Mouse (Mus musculus): ENCODE results near the gene Ypel5. TPM values are rescaled to one million over a fixed set of nuclear protein-coding genes. Genes with fewer than 3 reads are reported as not detected.

The Ypel5 gene
- polyA plus RNA-seq, 1 experiment = 19.7 TPM

DNA sequence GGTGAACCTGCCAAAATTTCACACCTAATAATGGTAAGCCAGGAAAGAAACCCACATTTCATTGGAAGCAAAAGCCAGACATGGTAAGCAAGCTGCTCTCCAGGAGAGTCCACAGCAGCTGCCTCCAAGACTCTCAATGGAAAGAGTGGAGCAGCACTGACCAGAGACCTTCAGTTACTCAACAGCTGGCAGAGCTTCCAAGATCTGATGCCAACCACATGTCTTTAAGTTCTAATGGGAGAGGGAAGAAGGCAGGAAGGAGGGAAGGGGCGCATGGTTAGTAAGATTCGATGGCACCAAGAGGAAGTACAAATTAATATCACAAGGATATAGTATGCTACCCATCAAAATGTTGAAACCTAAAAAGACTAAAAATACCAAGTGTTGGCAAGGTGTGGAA, 31.9 kb downstream of the Ypel5 start:
- H3K4me3 ChIP-seq (replicated peaks; ENCODE audit: extremely low read depth, low read depth, low read length) = no peak overlapping the region
- no peaks in the 10 kb centered on the region for H3K4me1 ChIP-seq (ENCODE audit: control insufficient read depth, insufficient read depth, low read length)
- 93% methylated on average over 2 of the region's 2 CpGs for WGBS
- TF ChIP-seq POLR2A (IDR thresholded peaks at IDR 0.05; ENCODE audit: borderline replicate concordance, extremely low read depth, low read depth, low read length) (no peak), CTCF (IDR thresholded peaks at IDR 0.05; ENCODE audit: insufficient read depth, low read length) (no peak)
- no peak for DNase-seq

DNA sequence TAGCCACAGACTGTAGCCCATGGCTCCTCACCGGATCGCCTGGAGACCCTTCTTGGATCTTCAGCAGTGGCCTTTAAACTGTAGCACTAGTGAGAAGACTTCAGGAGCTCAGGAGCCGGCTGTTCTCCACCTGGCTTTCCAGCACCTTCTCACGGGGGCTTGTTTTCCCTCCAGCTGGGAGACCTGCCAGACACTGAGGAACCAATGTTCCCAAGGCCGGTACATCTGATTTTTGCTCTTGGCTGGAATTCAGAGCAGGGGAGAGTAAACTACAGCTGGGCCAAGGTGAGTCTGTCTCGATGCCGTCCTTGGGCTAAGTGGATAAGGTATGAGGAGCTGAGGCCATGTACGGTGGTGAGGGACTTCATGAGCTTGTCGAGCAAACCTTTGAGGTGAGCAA, 42.7 kb downstream of the Ypel5 start:
- WGBS = 81% methylated on average over 9 of the region's 9 CpGs

DNA sequence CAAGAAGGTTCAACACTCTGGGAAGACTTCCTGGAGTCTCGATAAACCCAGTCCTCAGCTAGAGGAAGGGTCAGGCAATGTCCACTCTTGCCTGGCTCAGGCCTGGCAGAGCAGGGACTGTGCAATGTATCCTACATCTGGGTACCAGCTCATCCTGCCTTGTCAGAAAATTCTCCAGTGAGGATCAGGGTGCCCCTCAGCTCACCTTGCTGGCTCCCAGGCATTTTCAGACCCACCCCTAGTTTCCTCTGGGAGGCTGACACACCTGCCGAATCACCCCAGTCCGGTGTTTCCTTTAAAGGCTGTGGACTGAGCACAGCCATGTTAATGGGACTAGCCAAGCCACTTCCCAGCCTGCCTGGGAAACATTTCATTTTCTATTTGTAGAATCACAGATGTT, 43.9 kb downstream of the Ypel5 start:
- TF ChIP-seq CTCF (IDR thresholded peaks at IDR 0.05; ENCODE audit: insufficient read depth, low read length) (no peak), POLR2A (IDR thresholded peaks at IDR 0.05; ENCODE audit: borderline replicate concordance, extremely low read depth, low read depth, low read length) (no peak)
- Histone ChIP-seq H3K4me3 (replicated peaks; ENCODE audit: extremely low read depth, low read depth, low read length) (no peak overlapping the region), H3K4me1 (ENCODE audit: control insufficient read depth, insufficient read depth, low read length) (no peaks in the 10 kb centered on the region)
- whole genome bisulfite sequencing = 64% methylated on average over 3 of the region's 3 CpGs
- DNase-seq = no peak

More for the DNA sequence above, 42.7 kb downstream of the Ypel5 start:
- Histone ChIP-seq H3K4me3 (replicated peaks; ENCODE audit: extremely low read depth, low read depth, low read length) (no peak overlapping the region), H3K4me1 (ENCODE audit: control insufficient read depth, insufficient read depth, low read length) (no peaks in the 10 kb centered on the region)
- DNase-seq = no peak
- no peak for TF ChIP-seq POLR2A (IDR thresholded peaks at IDR 0.05; ENCODE audit: borderline replicate concordance, extremely low read depth, low read depth, low read length)
- no peak for TF ChIP-seq CTCF (IDR thresholded peaks at IDR 0.05; ENCODE audit: insufficient read depth, low read length)

DNA sequence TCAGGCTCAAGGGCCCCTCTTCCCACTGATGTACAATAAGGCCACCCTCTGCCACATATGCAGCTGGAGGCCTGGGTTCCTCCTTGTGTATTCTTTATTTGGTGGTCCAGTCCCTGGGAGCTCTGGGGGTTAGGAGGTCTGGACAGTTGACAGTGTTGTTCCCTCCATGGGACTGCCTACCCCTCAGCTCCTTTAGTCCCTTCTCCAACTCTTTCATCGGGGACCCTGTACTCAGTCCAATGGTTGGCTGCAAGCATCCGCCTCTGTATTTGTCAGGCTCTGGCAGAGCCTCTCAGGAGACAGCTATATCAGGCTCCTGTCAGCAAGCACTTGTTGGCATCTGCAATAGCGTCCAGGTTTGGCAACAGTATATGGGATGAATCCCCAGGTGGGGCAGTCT, 44.8 kb downstream of the Ypel5 start:
- TF ChIP-seq CTCF (IDR thresholded peaks at IDR 0.05; ENCODE audit: insufficient read depth, low read length) = no peak
- TF ChIP-seq POLR2A (IDR thresholded peaks at IDR 0.05; ENCODE audit: borderline replicate concordance, extremely low read depth, low read depth, low read length) = no peak
- no peak for DNase-seq
- Histone ChIP-seq H3K4me3 (replicated peaks; ENCODE audit: extremely low read depth, low read depth, low read length) (no peak overlapping the region), H3K4me1 (ENCODE audit: control insufficient read depth, insufficient read depth, low read length) (no peaks in the 10 kb centered on the region)
- 77% methylated on average over 3 of the region's 3 CpGs for WGBS

DNA sequence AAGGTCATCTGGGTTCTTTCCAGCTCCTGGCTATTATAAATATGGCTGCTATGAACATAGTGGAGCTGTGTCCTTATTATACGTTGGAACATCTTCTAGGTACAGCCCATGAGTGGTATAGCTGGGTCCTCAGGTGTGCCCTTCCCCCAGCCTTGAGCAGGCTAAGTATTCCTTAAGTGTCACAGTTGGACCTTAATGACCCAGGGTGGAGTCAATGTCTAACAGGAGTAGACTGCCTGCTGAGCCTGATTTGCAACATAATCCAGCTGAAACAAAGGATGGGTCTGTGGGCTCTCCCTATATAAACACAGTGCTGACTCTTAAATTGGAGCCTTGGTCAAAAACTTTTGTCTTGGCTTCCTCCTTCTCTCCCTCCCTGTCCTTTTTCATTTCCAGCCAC, 45.6 kb downstream of the Ypel5 start:
- 73% methylated on average over 1 of the region's 1 CpGs for WGBS
- no peaks in the 10 kb centered on the region for H3K4me1 ChIP-seq (ENCODE audit: control insufficient read depth, insufficient read depth, low read length)
- DNase-seq = no peak
- TF ChIP-seq CTCF (IDR thresholded peaks at IDR 0.05; ENCODE audit: insufficient read depth, low read length) (no peak), POLR2A (IDR thresholded peaks at IDR 0.05; ENCODE audit: borderline replicate concordance, extremely low read depth, low read depth, low read length) (no peak)
- H3K4me3 ChIP-seq (replicated peaks; ENCODE audit: extremely low read depth, low read depth, low read length) = no peak overlapping the region

DNA sequence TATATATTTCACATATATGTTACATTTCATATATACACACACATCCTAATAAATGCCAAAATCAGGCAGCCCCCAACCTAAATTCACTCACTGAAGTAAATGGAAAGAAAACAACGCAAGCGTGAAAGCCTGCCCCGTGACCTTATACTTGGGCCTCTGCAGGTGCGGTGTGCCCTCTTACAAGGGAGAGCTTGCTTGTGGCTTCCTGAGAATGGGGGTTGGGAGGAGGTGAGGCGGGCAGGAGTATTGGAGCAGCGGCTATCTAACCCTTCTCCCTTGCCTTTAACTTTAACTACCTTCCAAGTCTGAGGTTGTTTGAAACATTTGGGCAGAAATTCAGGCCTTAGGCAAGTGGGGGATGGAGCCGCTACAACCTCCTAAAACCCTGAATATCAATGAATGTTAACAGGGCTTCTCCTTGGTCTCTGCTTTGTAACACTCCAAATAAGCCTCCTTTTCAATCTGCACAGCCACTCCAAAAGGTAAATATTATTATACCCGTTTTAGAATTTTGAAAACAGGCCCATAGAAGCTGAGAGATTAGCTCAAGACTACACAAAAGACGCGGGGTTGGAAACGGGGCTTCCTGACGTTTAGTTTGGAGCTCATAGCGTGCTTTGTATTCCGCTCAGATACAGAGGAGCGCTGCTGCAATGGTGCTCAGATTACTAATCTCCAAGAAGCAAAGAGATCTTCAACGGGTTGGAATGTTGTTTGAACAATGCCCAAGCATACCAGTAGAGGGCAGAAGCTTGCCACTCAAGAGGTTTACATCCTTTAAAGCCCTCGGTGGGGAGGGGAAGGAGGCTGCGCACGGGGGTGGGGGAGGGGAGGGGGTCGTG, 53.5 kb downstream of the Ypel5 start:
- peak; percentile 48 for TF ChIP-seq CTCF (IDR thresholded peaks at IDR 0.05; ENCODE audit: insufficient read depth, low read length)
- TF ChIP-seq POLR2A (IDR thresholded peaks at IDR 0.05; ENCODE audit: borderline replicate concordance, extremely low read depth, low read depth, low read length) = no peak
- WGBS = 23% methylated on average over 20 of the region's 20 CpGs
- Histone ChIP-seq H3K4me1 (ENCODE audit: control insufficient read depth, insufficient read depth, low read length) (no peaks in the 10 kb centered on the region), H3K4me3 (replicated peaks; ENCODE audit: extremely low read depth, low read depth, low read length) (no peak overlapping the region)
- DNase-seq = peak; percentile 42

DNA sequence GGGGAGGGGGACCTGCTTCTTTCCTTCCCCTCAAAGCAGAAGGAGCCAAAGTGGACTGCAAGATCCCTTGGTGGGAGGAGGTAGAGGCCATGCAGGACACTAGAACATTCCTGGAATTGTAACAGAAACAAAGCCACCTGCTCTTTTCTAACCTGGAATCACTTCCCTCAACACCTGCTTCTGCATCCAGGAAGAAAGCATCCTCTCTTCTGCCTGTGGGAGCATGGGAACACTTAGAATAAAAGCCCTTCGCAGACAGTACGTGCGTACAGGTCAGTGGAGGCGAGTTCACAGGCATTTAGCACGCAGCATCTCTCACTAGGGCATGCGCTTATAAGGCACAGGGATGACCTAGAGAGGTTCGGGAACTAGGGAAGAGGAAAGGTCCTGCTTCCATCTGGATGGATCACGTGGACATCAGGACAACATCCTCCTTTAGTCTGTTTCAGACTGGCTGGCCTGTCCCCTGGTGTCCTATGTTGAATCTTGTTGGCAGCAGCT, 54.2 kb downstream of the Ypel5 start:
- Histone ChIP-seq H3K4me3 (replicated peaks; ENCODE audit: extremely low read depth, low read depth, low read length) (no peak overlapping the region), H3K4me1 (ENCODE audit: control insufficient read depth, insufficient read depth, low read length) (no peaks in the 10 kb centered on the region)
- no peak for DNase-seq
- TF ChIP-seq CTCF (IDR thresholded peaks at IDR 0.05; ENCODE audit: insufficient read depth, low read length) (no peak), POLR2A (IDR thresholded peaks at IDR 0.05; ENCODE audit: borderline replicate concordance, extremely low read depth, low read depth, low read length) (no peak)
- 61% methylated on average over 8 of the region's 8 CpGs for WGBS

DNA sequence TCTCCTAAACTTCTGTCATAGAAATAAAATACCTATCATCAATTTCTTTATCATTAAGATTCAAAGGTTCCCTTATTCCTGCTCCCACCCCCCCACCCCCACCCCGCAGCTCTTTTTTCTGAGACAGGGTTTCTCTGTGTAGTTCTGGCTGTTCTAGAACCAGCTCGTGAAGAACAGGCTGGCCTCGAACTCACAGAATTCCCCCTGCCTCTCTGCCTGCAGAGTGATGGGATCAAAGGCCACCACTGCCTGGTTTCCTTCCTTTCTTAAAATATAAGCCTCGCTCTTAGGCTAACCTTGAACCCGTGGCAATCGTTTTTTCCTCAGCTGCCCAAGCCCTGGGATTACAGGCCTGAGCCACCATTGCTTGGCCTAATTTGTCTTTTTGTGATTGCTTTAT, 55.3 kb downstream of the Ypel5 start:
- 79% methylated on average over 6 of the region's 6 CpGs for WGBS
- H3K4me1 ChIP-seq (ENCODE audit: control insufficient read depth, insufficient read depth, low read length) = no peaks in the 10 kb centered on the region
- TF ChIP-seq POLR2A (IDR thresholded peaks at IDR 0.05; ENCODE audit: borderline replicate concordance, extremely low read depth, low read depth, low read length) (no peak), CTCF (IDR thresholded peaks at IDR 0.05; ENCODE audit: insufficient read depth, low read length) (no peak)
- no peak overlapping the region for H3K4me3 ChIP-seq (replicated peaks; ENCODE audit: extremely low read depth, low read depth, low read length)
- DNase-seq = no peak

DNA sequence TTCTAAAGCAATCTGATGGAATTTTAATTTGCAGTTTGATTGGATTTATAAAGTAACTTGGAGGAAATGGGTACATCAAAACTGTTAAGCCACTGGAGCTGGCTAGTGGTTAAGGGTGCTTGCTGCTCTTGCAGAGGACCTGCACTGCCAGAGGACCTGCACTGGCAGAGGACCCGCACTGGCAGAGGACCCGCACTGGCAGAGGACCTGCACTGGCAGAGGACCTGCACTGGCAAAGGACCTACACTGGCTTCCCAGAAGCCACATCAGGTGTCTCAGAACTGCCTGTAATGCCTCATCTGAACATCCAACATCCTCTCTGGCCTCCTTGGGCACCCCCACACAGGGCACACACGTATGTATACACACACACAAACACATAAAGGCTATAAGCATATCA, 59.3 kb downstream of the Ypel5 start:
- TF ChIP-seq POLR2A (IDR thresholded peaks at IDR 0.05; ENCODE audit: borderline replicate concordance, extremely low read depth, low read depth, low read length) (no peak), CTCF (IDR thresholded peaks at IDR 0.05; ENCODE audit: insufficient read depth, low read length) (no peak)
- Histone ChIP-seq H3K4me1 (ENCODE audit: control insufficient read depth, insufficient read depth, low read length) (no peaks in the 10 kb centered on the region), H3K4me3 (replicated peaks; ENCODE audit: extremely low read depth, low read depth, low read length) (no peak overlapping the region)
- WGBS = 88% methylated on average over 3 of the region's 3 CpGs
- no peak for DNase-seq

DNA sequence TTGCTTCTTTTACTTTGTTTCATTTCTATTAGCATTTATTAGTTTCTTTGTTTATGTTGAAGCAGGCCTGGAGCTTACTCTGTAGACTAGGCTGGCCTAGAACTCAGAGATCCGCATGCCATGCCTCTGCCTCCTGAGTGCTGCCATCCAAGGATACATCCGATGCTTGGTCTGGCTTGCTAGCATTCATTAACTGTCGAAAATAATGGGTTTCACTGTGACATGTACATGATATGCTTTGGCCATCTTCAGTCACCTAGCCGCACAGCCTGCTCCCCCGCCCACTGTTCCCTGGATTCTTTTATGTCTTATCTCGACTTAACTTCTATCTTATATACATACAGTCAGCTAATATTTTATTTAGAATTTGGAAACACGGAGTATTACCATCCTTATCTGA, 60.8 kb downstream of the Ypel5 start:
- TF ChIP-seq POLR2A (IDR thresholded peaks at IDR 0.05; ENCODE audit: borderline replicate concordance, extremely low read depth, low read depth, low read length) (no peak), CTCF (IDR thresholded peaks at IDR 0.05; ENCODE audit: insufficient read depth, low read length) (no peak)
- Histone ChIP-seq H3K4me3 (replicated peaks; ENCODE audit: extremely low read depth, low read depth, low read length) (no peak overlapping the region), H3K4me1 (ENCODE audit: control insufficient read depth, insufficient read depth, low read length) (no peaks in the 10 kb centered on the region)
- DNase-seq = no peak
- 70% methylated on average over 7 of the region's 7 CpGs for WGBS
